Mouse (Mus musculus): Measurements from ENCODE around the gene D11Wsu47e.

DNA sequence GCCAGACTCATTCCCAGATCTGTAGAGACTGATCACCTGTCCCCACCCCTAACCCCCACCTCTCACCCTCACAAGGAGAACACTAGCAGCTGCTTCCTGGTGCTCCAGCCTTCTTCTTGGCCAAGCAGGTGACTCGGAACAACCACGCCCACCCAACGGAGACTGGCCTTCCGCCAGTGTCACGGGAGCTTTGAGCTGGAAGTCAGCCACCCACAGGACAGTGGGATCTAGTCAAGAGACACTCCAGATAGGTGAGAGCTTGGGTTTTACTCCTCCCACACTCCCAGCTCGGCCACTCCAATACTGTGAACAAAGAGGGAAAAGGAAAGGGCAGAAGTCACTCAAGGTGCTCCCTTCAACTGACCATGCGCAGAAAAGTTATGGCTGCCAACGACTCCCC is 55.0 kb downstream of the D11Wsu47e start:
- no peak for TF ChIP-seq CTCF (IDR thresholded peaks at IDR 0.05; ENCODE audit: low read depth)
- TF ChIP-seq EP300 (optimal IDR thresholded peaks at IDR 0.05) = no peak
